Mouse (Mus musculus): ENCODE results near the gene Dgkh.

- TF ChIP-seq POLR2A (IDR thresholded peaks at IDR 0.05; ENCODE audit: low read depth, low read length) (no peak), CTCF (IDR thresholded peaks at IDR 0.05; ENCODE audit: extremely low read depth, insufficient read depth, insufficient read length, insufficient replicate concordance) (no peak)
Observed at GRCm38 (mm10) chr14:78635612-78636400, 96.8 kb downstream of the Dgkh start.

All from spleen, adult 2 months (tissue).